Mouse (Mus musculus): ENCODE data around the gene Fgf9.

Fgf9 gene

GRCm38 (mm10) chr14:58070481-58071119 lies at the start of gene Fgf9:
Gene Fgf9 (plus strand): TSS chr14:58070547.
- DNase-seq (ENCODE audit: low spot score), result no peak

GRCm38 (mm10) chr14:58034567-58034966 lies 35.8 kb upstream of the Fgf9 start:
- DNase-seq (ENCODE audit: low spot score), result no peak

DNA sequence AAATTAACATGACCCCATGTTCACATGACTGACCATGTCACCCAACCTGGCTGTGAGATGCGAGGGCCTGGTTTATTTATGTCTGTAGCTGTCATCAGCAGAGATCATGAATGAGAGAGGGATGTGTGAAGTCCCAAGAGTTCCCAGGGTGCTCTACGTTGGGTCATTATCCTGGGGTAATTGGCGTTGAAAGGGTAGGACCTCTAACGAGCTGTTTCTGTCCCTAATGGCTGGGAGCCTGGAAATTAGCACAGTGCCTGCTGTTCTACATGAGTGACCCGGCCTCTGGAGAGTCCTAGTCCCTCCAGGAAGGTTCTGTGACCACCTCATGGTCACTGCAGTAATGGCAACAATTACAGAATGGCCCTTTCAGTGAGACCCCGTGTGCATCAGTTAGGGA lies 34.2 kb upstream of the Fgf9 start:
- no peak for DNase-seq (ENCODE audit: low spot score)

DNA sequence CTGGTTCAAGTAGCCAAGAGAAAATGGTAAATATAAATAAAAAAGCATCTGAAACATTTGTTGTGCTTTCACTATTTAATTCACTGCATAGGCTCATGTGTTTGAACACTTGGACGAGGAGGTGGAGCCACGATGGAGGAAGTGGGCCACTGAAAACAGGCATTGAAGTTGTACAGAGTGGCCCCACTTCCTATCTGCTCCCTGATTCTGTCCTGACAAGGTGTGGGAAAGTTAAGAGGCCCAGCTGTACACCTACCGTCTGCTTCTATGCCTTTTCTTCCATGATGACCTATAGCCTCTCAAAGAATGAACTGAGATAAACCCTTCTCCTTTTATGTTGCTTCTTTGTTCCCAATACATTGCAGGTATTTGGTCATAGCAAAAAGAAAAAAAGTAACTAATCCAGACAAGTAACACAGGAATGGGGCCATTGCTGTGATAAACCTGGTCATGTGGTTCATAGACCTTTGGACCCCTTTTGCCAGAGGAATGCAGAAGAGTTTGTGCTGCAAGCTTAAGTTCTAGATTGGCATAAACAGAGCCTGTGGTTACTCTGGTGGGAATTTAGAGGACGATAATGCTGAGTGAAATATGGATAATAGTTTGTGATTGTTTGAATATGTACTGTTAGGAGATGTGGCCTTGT lies 23.6 kb upstream of the Fgf9 start:
- DNase-seq (ENCODE audit: low spot score), result no peak

DNA sequence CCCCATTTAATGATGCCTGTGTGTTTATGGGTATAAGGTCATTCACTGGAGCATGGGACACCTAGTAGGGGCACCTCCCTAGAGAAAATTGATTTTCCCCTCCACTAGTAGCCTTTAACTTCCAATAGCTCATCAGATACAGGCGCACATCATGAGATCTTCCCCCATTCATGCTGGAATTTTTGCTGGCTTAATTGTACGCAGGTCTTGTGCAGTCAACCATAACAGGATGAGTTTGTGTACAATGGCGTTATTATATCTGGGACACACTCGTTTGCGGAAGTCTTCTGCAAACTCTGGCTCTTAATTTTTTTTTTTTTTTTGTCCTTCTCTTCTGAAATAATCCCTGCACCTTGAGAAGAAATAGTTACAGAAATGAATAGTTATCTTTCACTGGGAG lies 19.7 kb upstream of the Fgf9 start:
- DNase-seq (ENCODE audit: low spot score), result no peak

DNA sequence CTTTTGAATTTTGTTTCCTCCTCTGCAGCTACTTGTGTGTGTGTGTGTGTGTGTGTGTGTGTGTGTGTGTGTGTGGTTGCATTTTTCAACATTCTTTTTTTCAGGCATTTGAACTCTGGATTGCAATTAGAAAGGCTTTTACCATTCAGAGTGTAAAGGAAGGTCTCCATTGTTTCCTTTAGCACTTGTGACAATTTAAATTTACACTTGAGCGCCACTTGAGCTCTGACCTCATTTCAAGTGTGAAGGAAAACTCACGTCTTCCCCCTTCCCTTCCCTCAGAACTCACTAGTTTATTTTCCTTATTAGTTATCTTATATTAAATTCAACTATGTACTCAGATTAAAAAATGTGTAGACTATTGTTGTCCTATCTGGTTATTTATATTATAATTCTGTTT lies 2.8 kb upstream of the Fgf9 start:
- no peak for DNase-seq (ENCODE audit: low spot score)

DNA sequence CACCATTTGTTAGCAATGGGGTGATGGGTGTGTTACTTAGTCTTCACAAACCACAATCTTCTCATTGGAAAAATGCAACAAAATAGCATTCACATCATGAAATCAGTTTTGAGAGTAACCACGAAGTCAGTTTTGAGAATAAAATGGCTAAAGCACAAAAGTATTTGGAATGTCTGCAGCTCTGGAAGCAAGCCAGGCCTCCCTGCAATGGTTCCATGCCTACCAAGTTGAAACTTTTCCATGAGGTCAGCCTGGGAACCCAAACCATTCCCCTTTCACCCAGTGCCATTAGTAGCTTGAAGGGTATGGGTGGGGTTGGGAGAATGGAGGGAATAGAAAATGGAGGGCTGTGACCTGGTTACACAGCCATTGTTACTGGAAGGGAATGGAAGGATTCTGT lies 1.7 kb upstream of the Fgf9 start:
- no peak for DNase-seq (ENCODE audit: low spot score)

GRCm38 (mm10) chr14:58069927-58070326 lies 420 bp upstream of the Fgf9 start:
- DNase-seq (ENCODE audit: low spot score), result no peak

DNA sequence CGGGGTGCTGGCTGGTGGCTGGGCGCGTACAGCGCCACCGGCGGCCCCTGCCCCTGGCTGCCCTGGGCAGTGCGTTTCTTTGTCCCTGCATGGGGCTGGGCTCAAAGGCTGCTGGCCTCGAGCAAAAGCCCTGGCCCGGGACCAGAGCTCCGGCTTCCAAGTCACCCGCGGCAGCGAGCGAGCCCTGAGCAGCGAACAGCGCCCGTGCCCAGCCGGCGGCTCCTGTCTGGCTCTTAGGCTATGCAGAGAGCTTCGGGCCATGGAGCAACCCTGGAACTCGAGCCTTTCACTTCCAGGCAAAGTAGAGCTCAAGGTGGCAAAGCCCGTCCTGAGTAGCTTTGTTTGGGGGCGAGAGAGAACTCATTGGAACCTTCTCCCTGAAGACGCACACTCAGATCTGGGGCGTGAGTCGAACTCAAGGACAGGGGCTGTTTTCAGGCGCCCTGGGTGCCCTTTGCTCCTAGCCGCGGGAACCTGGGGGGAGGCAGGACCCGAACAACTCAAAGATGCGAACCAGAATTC lies 834 bp downstream of the Fgf9 start:
- peak; percentile 24 for DNase-seq (ENCODE audit: low spot score)

- DNase-seq (ENCODE audit: low spot score), result peak; percentile 61
Observed at GRCm38 (mm10) chr14:58071830-58072770, 1.8 kb downstream of the Fgf9 start.

- DNase-seq (ENCODE audit: low spot score), result no peak
Observed at GRCm38 (mm10) chr14:58072771-58073501, 2.6 kb downstream of the Fgf9 start.

DNA sequence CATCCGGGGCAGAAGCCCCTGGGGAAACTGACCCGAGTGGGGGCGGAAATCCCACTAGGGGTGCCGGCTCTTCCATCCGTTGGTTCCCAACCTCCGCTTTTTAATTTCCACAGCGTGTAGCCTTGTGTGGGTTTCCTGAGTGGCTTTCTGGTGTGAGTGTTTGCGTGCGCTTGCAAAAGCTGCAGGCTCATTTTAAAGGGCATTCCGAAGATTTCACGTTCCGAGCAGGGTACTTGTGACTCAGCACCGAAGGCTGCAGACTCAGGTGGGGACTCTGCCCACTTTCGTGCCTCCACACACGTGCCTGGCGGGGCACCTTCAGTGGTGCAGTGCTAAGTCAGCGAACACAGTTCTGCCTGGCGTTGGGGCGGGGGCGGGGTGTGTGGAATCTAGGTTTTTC lies 3.6 kb downstream of the Fgf9 start:
- no peak for DNase-seq (ENCODE audit: low spot score)

- DNase-seq (ENCODE audit: low spot score), result no peak
Observed at GRCm38 (mm10) chr14:58074621-58075432, 4.5 kb downstream of the Fgf9 start.

DNA sequence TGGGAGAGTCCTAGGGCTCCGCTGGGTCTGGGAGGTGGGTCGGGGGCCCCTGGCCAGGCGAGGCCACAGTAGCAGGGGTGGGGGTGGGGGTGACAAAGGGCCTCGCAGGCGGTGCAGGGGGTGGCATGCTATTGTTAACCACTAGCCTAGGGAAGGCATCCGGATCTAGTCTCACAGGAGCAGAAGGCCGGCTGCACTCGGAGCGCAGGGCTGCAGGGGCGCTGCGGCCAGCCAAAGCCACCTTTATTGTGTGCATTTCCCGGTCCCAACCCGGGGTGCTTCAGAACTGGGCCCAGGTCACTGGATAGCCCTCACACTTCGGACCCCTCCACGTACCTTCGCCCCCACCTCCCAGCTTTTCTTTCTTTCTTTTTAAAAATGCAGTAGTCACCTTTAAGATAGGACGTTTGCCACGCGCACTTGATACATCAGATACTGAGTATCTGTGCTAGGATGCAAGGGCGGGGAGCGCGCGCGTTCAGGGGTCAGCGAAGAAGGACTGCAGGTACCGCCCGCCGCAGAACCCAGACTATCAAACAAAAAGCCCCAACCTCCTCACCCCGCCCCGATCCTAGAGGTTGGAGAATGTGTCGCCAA lies 5.2 kb downstream of the Fgf9 start:
- peak; percentile 43 for DNase-seq (ENCODE audit: low spot score)

DNA sequence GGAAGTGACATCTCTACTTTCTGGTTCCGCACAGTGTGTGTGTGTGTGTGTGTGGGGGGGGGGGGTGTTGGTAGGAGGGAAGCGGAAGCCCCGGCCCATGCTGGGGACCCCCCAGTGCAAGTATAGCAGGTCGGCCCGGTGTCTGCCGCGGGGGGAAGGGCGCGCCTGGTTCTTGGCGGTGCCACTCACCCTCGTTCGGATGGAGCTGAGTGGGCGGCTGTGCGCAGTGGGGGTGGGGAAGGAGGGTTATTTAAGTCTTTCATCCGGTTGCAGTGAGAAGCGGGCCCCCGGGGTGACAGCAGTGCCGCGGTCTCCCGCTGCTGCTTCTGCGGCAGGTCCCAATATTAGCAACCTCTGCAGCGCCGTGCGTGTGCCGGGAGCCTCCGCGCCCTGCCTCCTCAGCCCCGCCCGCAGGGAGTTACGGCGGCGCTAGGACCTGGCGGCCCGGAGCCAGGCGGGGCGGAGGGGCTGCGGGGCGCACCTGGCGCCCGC lies 5.7 kb downstream of the Fgf9 start:
- DNase-seq (ENCODE audit: low spot score), result peak; percentile 63

DNA sequence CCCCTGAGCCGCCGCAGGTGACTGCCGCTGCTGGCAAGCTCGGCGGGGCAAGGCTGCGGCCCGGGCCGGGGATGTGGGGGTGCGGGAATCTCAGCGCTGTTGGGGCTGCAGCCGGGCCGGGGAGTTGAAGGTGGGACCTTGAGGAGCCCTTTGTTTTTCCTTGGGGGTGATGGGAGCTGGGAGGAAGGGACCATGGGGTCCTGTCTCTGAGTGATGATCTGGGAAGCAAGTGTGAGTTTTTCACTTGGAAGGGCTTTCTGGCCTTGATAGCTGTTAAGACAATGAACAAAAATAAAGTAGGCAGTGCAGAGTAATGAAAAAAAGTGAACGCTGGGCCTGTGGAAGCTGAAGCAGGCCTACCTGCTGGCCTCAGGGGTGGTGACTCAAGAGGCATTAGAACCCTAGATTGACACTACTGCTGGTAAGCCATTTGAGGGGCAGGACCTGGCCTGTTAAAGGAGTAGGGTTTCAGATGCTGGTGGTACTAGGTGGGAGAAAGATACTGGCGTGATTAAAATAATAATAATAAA lies 6.4 kb downstream of the Fgf9 start:
- no peak for DNase-seq (ENCODE audit: low spot score)

GRCm38 (mm10) chr14:58079471-58079870 lies 9.1 kb downstream of the Fgf9 start:
- no peak for DNase-seq (ENCODE audit: low spot score)

- no peak for DNase-seq (ENCODE audit: low spot score)
Observed at GRCm38 (mm10) chr14:58081955-58082354, 11.6 kb downstream of the Fgf9 start.

DNA sequence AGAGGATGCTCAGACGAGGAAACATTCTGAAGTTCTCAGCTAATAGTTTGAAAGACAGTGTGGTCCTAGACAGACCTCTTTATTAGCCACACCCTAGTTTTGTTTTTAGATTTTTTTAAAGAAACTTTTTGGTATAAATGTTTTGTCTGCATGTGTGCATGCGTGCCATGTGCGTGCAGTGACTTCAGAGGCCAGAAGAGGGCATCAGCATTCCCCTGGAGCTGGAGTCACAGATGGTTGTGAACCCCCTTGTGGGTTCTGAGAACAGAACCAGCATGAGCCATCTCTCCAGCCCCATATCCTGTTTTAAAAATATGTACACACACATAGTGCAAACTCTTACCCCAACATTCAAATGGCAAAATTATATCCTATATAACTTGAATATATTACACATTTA lies 13.9 kb downstream of the Fgf9 start:
- no peak for DNase-seq (ENCODE audit: low spot score)

- DNase-seq (ENCODE audit: low spot score), result no peak
Observed at GRCm38 (mm10) chr14:58087326-58087725, 17.0 kb downstream of the Fgf9 start.
